In genomic region chr6:29347665-29348370, GRCm38 (mm10) we compare ENCODE assay signal across 8 mouse cellular contexts. TPM values are rescaled to one million over a fixed set of nuclear protein-coding genes. Genes with fewer than 3 reads are reported as not detected.
A peak's percentile ranks its signal among the peaks of the same experiment; 100 is the strongest.
DNase-seq lines count a peak whose midpoint lies in the region; ATAC-seq lines count a peak whose summit lies in the region.

TSS of gene Calu (plus strand) at chr6:29348069.

- peaks cover 24% of the 10 kb centered on the region for H3K4me1 ChIP-seq in heart, embryonic 10.5 days
- H3K4me1 ChIP-seq in kidney, embryonic 15.5 days: peaks cover 28% of the 10 kb centered on the region

- peak within 1 kb of the TSS; percentile 85 for H3K4me3 ChIP-seq in heart, embryonic 10.5 days
- peak within 1 kb of the TSS; percentile 69 for H3K4me3 ChIP-seq in kidney, embryonic 15.5 days (replicated peaks)

- no peaks in the 10 kb centered on the region for H3K36me3 ChIP-seq in heart, embryonic 10.5 days
- H3K36me3 ChIP-seq in kidney, embryonic 15.5 days: no peaks in the 10 kb centered on the region

- ATAC-seq in erythroblast, adult 5-6 weeks (replicated peaks; ENCODE audit: low FRiP score, poor library complexity, severe bottlenecking): peak; percentile 100
- ATAC-seq in kidney, embryonic 15.5 days (replicated peaks; ENCODE audit: low FRiP score): peak; percentile 99
- peak; percentile 99 for ATAC-seq in monocyte, adult 5-6 weeks (replicated peaks; ENCODE audit: insufficient number of reproducible peaks, low FRiP score, low TSS enrichment, poor library complexity, severe bottlenecking)

- H3K9ac ChIP-seq in kidney, embryonic 15.5 days: peak within 1 kb of the TSS; percentile 86

- H3K4me2 ChIP-seq in kidney, embryonic 15.5 days: peak within 1 kb of the TSS; percentile 77

- whole genome bisulfite sequencing in heart, embryonic 10.5 days: under 1% methylated on average over 55 of the region's 55 CpGs
- WGBS in kidney, embryonic 15.5 days: under 1% methylated on average over 55 of the region's 55 CpGs

- peak; percentile 100 for DNase-seq in B cell, adult 2 months
- peak; percentile 100 for DNase-seq in brain, adult 2 months (ENCODE audit: low read depth, low spot score)
- DNase-seq in heart, embryonic 10.5 days (ENCODE audit: low spot score): peak; percentile 100
- DNase-seq in liver: peak; percentile 99
- peak; percentile 99 for DNase-seq in spleen, postnatal 4 days (ENCODE audit: low spot score in 2 of 2)

- no peaks in the 10 kb centered on the region for H3K9me3 ChIP-seq in heart, embryonic 10.5 days
- no peaks in the 10 kb centered on the region for H3K9me3 ChIP-seq in kidney, embryonic 15.5 days (replicated peaks)

- peak within 1 kb of the TSS; percentile 94 for H3K27ac ChIP-seq in heart, embryonic 10.5 days
- peak within 1 kb of the TSS; percentile 96 for H3K27ac ChIP-seq in kidney, embryonic 15.5 days

- H3K27me3 ChIP-seq in heart, embryonic 10.5 days (ENCODE audit: insufficient read depth, poor library complexity, severe bottlenecking): no peaks in the 10 kb centered on the region
- no peaks in the 10 kb centered on the region for H3K27me3 ChIP-seq in kidney, embryonic 15.5 days

RNA-seq across cellular contexts. Expression of gene Calu, which starts in this region (rescaled TPM):
- total RNA-seq in erythroblast, adult 5-6 weeks (2015; ENCODE audit: low replicate concordance): 23.1 and 25.1 TPM in 2 replicates
- 34.1 and 52.3 TPM in 2 replicates for total RNA-seq in erythroblast, adult 5-6 weeks (2017; ENCODE audit: low replicate concordance)
- 372 and 465 TPM in 2 replicates for polyA plus RNA-seq in heart, embryonic 10.5 days (2016; fragmentation: Nextera tagmentation; extraction: Ambion mirVana)
- polyA plus RNA-seq in kidney, embryonic 15.5 days (2015; fragmentation: Nextera tagmentation; extraction: Ambion mirVana): 382 and 391 TPM in 2 replicates
- 134 to 144 TPM (median 142 TPM) in 3 replicates for total RNA-seq in monocyte, adult 5-6 weeks (2017)

Comparison
In these comparisons a context has a peak if more than half of its experiments do, and no peak if none do; other contexts are left out.
1. Peak in every context shown above with its lines: DNase-seq, ATAC-seq, H3K4me3 ChIP-seq and H3K27ac ChIP-seq.